In the genomic region with DNA sequence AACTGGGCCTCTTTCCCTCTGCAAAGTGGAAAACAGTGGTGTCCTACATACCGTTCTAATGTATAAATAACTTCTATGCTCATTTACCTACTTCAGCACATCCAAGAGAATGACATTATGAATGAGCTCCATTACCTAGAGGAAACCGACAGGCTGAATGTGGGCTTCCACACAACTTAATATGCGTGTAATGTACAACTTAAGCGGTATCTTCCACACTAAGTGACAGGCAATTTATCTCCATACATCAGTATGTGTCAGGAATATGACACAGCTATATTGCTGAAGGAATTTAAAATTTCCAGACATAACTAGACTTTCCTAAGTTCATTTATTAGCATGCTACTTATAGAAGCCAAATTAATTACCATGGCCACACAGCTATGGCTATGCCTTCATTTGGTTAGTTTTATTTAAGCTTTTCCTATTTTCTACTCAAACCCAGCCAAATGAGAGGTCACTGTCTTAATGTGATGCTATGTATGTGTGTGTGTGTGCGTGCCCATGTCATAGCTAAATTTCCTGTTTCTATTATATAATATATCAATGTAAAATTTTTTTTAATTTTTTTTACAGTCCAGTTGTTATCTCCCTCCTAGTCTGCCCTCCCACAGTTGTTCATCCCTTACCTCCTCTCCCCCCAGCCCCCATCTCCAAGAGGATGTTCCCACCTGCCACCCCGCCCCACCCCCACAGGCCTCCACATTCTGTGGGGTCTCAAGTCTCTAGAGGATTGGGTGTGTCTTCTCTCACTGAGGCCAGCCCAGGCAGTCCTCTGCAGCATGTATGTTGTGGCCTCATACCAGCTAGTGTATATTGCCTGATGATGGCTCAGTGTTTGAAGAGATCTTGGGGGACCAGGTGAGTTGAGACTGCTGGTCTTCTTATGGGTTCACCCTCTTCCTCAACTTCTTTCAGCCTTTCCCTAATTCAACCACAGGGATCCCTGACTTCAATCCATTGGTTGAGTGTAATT, we compare ENCODE assay signal across 20 mouse cellular contexts.
DNase-seq lines count a peak whose midpoint lies in the region; ATAC-seq and TF ChIP-seq lines count a peak whose summit lies in the region.
"Had no signal": no experiment of that assay in that cellular context is flagged by ENCODE, and none has a peak within 500 bp of the region (broad histone marks: within the 10 kb centered on the region; RNA-seq: fewer than 3 reads in every experiment).

No protein-coding gene starts in this region.

- no peak overlapping the region for H3K4me2 ChIP-seq in forebrain, embryonic 14.5 days (ENCODE audit: low read length)
- H3K4me2 ChIP-seq in forebrain, embryonic 15.5 days (replicated peaks): no peak overlapping the region
- H3K4me2 ChIP-seq in hindbrain, embryonic 13.5 days: no peak overlapping the region
- no peak overlapping the region for H3K4me2 ChIP-seq in hindbrain, embryonic 14.5 days (replicated peaks)
- H3K4me2 ChIP-seq in midbrain, embryonic 13.5 days (replicated peaks): no peak overlapping the region
- H3K4me2 ChIP-seq in midbrain, embryonic 14.5 days (ENCODE audit: low read length): no peak overlapping the region
- H3K4me2 ChIP-seq: heart, embryonic 11.5 days; heart, embryonic 15.5 days had no signal

- WGBS in forebrain, embryonic 14.5 days: 80% methylated on average over 6 of the region's 6 CpGs
- WGBS in forebrain, embryonic 15.5 days: 76% methylated on average over 6 of the region's 6 CpGs
- 72% methylated on average over 6 of the region's 6 CpGs for WGBS in hindbrain, embryonic 13.5 days
- WGBS in hindbrain, embryonic 14.5 days: 60% methylated on average over 6 of the region's 6 CpGs
- 78% methylated on average over 6 of the region's 6 CpGs for WGBS in midbrain, embryonic 13.5 days
- WGBS in midbrain, embryonic 14.5 days: 73% methylated on average over 6 of the region's 6 CpGs

- H3K9me3 ChIP-seq in forebrain, embryonic 14.5 days (replicated peaks; ENCODE audit: control insufficient read depth, low read length): no peaks in the 10 kb centered on the region
- no peaks in the 10 kb centered on the region for H3K9me3 ChIP-seq in forebrain, embryonic 15.5 days
- H3K9me3 ChIP-seq in hindbrain, embryonic 13.5 days: no peaks in the 10 kb centered on the region
- H3K9me3 ChIP-seq in hindbrain, embryonic 14.5 days (ENCODE audit: control insufficient read depth, low read length): no peaks in the 10 kb centered on the region
- no peaks in the 10 kb centered on the region for H3K9me3 ChIP-seq in midbrain, embryonic 13.5 days
- no peaks in the 10 kb centered on the region for H3K9me3 ChIP-seq in midbrain, embryonic 14.5 days (ENCODE audit: control insufficient read depth, low read length)
- H3K9me3 ChIP-seq: embryonic facial prominence, embryonic 10.5 days; heart, embryonic 15.5 days had no signal

- no peaks in the 10 kb centered on the region for H3K4me1 ChIP-seq in forebrain, embryonic 14.5 days (ENCODE audit: control insufficient read depth, insufficient read depth, low read length)
- no peaks in the 10 kb centered on the region for H3K4me1 ChIP-seq in forebrain, embryonic 15.5 days
- H3K4me1 ChIP-seq in hindbrain, embryonic 13.5 days (replicated peaks): no peaks in the 10 kb centered on the region
- no peaks in the 10 kb centered on the region; the same call in 1 of the 2 replicates for H3K4me1 ChIP-seq in hindbrain, embryonic 14.5 days (replicated peaks; ENCODE audit: control insufficient read depth, insufficient read depth, low read length)
- H3K4me1 ChIP-seq in midbrain, embryonic 13.5 days (replicated peaks): no peaks in the 10 kb centered on the region; the same call in 1 of the 2 replicates
- H3K4me1 ChIP-seq in midbrain, embryonic 14.5 days (ENCODE audit: control insufficient read depth, insufficient read depth, low read length): no peaks in the 10 kb centered on the region
- H3K4me1 ChIP-seq: embryonic facial prominence, embryonic 10.5 days; heart, embryonic 15.5 days had no signal

- no peaks in the 10 kb centered on the region for H3K36me3 ChIP-seq in forebrain, embryonic 14.5 days (ENCODE audit: control insufficient read depth, insufficient read depth, low read length)
- H3K36me3 ChIP-seq in forebrain, embryonic 15.5 days: no peaks in the 10 kb centered on the region
- no peaks in the 10 kb centered on the region for H3K36me3 ChIP-seq in hindbrain, embryonic 13.5 days
- no peaks in the 10 kb centered on the region for H3K36me3 ChIP-seq in hindbrain, embryonic 14.5 days (replicated peaks; ENCODE audit: control insufficient read depth, insufficient read depth)
- no peaks in the 10 kb centered on the region for H3K36me3 ChIP-seq in midbrain, embryonic 13.5 days
- H3K36me3 ChIP-seq in midbrain, embryonic 14.5 days (ENCODE audit: control insufficient read depth, insufficient read depth, low read length): no peaks in the 10 kb centered on the region
- H3K36me3 ChIP-seq: embryonic facial prominence, embryonic 10.5 days; heart, embryonic 15.5 days had no signal

- DNase-seq in forebrain, embryonic 14.5 days (ENCODE audit: low spot score): no peak
- no peak for DNase-seq in hindbrain, embryonic 14.5 days (ENCODE audit: low spot score)
- no peak for DNase-seq in midbrain, embryonic 14.5 days
- peak; percentile 35 for DNase-seq in brain, embryonic 14.5 days (ENCODE audit: low read depth)
- DNase-seq in MN1 (ENCODE audit: low spot score): no peak
- DNase-seq: adrenal gland, postnatal 14 days; cerebellum, adult 18-20 months; cerebellum, adult 9-11 months; gastrocnemius, postnatal 14 days; heart, adult 2 months; heart, postnatal 14 days; kidney, adult 11 months had no signal

- TF ChIP-seq CTCF in brain, embryonic 14.5 days (IDR thresholded peaks at IDR 0.05; ENCODE audit: borderline replicate concordance, extremely low read depth, insufficient read depth, insufficient read length): no peak

- ATAC-seq in forebrain, embryonic 14.5 days: 0 out of 2 replicates have a peak, but pooled peaks have one; percentile 23
- no peak for ATAC-seq in forebrain, embryonic 15.5 days (replicated peaks)
- peak; percentile 63; the same call in 1 of the 2 replicates for ATAC-seq in hindbrain, embryonic 13.5 days (ENCODE audit: low FRiP score)
- no peak for ATAC-seq in hindbrain, embryonic 14.5 days (ENCODE audit: low FRiP score)
- ATAC-seq in midbrain, embryonic 13.5 days: 0 out of 2 replicates have a peak, but pooled peaks have one; percentile 73
- no peak for ATAC-seq in midbrain, embryonic 14.5 days (ENCODE audit: low FRiP score, low TSS enrichment)
- ATAC-seq: activated CD4-positive, CD25-positive, alpha-beta regulatory T cell, adult 4 months; Patski had no signal

- H3K4me3 ChIP-seq in forebrain, embryonic 14.5 days (ENCODE audit: low read depth, low read length): no peak overlapping the region
- H3K4me3 ChIP-seq in forebrain, embryonic 15.5 days: no peak overlapping the region
- H3K4me3 ChIP-seq in hindbrain, embryonic 13.5 days: no peak overlapping the region
- no peak overlapping the region for H3K4me3 ChIP-seq in hindbrain, embryonic 14.5 days (replicated peaks; ENCODE audit: low read length)
- no peak overlapping the region for H3K4me3 ChIP-seq in midbrain, embryonic 13.5 days (replicated peaks)
- no peak overlapping the region for H3K4me3 ChIP-seq in midbrain, embryonic 14.5 days (replicated peaks; ENCODE audit: low read depth, low read length)
- H3K4me3 ChIP-seq: embryonic facial prominence, embryonic 10.5 days; heart, adult 2 months; heart, embryonic 15.5 days had no signal

- TF ChIP-seq POLR2A in brain, embryonic 14.5 days (IDR thresholded peaks at IDR 0.05; ENCODE audit: borderline replicate concordance, extremely low read depth, insufficient read depth, insufficient read length, poor library complexity, severe bottlenecking): no peak

- H3K27ac ChIP-seq in forebrain, embryonic 14.5 days (ENCODE audit: low read depth, low read length): no peak overlapping the region
- H3K27ac ChIP-seq in forebrain, embryonic 15.5 days (replicated peaks): no peak overlapping the region
- no peak overlapping the region for H3K27ac ChIP-seq in hindbrain, embryonic 13.5 days
- no peak overlapping the region for H3K27ac ChIP-seq in hindbrain, embryonic 14.5 days
- no peak overlapping the region for H3K27ac ChIP-seq in midbrain, embryonic 13.5 days
- no peak overlapping the region for H3K27ac ChIP-seq in midbrain, embryonic 14.5 days (replicated peaks; ENCODE audit: low read depth, low read length)
- H3K27ac ChIP-seq: embryonic facial prominence, embryonic 10.5 days; heart, adult 2 months; heart, embryonic 15.5 days had no signal

- H3K9ac ChIP-seq in forebrain, embryonic 14.5 days (ENCODE audit: low read length): no peak overlapping the region
- no peak overlapping the region for H3K9ac ChIP-seq in forebrain, embryonic 15.5 days (replicated peaks)
- H3K9ac ChIP-seq in hindbrain, embryonic 13.5 days: no peak overlapping the region
- no peak overlapping the region for H3K9ac ChIP-seq in hindbrain, embryonic 14.5 days
- no peak overlapping the region for H3K9ac ChIP-seq in midbrain, embryonic 13.5 days (replicated peaks)
- no peak overlapping the region for H3K9ac ChIP-seq in midbrain, embryonic 14.5 days (replicated peaks; ENCODE audit: low read length)
- H3K9ac ChIP-seq: heart, embryonic 15.5 days had no signal

- H3K27me3 ChIP-seq in forebrain, embryonic 14.5 days (replicated peaks; ENCODE audit: control insufficient read depth, insufficient read depth, low read length): no peaks in the 10 kb centered on the region
- H3K27me3 ChIP-seq in forebrain, embryonic 15.5 days: no peaks in the 10 kb centered on the region
- no peaks in the 10 kb centered on the region for H3K27me3 ChIP-seq in hindbrain, embryonic 13.5 days
- no peaks in the 10 kb centered on the region for H3K27me3 ChIP-seq in hindbrain, embryonic 14.5 days (ENCODE audit: control insufficient read depth, insufficient read depth, low read length)
- H3K27me3 ChIP-seq in midbrain, embryonic 13.5 days: no peaks in the 10 kb centered on the region
- no peaks in the 10 kb centered on the region for H3K27me3 ChIP-seq in midbrain, embryonic 14.5 days (ENCODE audit: control insufficient read depth, insufficient read depth, low read length)
- H3K27me3 ChIP-seq: heart, embryonic 15.5 days; Patski had no signal

Comparison
In these comparisons a context has a peak if more than half of its experiments do, and no peak if none do; other contexts are left out.
1. ATAC-seq: peak in forebrain, embryonic 14.5 days (single experiment), hindbrain, embryonic 13.5 days (single experiment) and midbrain, embryonic 13.5 days (single experiment); none in forebrain, embryonic 15.5 days (single experiment), hindbrain, embryonic 14.5 days (single experiment) and midbrain, embryonic 14.5 days (single experiment).